ENCODE assay signal across 17 mouse cellular contexts in the genomic region with DNA sequence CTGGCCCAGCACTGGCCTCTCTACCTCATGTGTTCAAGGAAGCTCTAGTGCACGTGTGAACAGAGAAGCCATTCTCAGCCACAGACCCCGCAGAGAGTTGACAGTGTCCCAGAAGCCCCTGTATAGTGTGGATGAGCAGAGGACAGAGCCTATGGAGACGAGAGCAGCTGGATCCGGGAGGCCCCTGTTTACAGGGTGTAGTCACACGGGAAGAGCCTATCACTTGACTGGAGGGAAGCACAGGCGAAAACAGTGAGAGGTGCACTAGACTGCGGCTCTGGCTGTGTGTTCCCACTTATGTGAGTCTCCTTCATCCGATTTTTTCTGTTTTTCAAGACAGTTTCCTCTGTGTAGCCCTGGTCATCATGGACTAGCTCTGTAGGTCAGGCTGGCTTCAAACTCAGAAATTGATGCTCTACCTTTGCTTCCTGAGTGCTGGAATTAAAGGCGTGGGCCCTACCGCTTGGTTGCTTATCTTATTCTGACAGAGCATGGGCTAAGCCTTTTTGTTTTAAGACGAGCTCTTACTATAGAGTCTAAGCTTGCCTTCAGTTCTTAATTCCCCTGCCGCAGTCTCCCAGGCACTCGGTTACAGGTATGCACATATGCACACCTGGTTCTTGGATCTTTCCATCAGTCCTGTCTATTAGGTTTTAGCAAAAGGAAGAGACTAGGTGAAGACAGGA.
"Had no signal": no experiment of that assay in that cellular context is flagged by ENCODE, and none has a peak within 500 bp of the region (broad histone marks: within the 10 kb centered on the region; RNA-seq: fewer than 3 reads in every experiment).

No protein-coding gene starts in this region.

- H3K27ac ChIP-seq: intestine, embryonic 15.5 days; limb, embryonic 12.5 days; limb, embryonic 15.5 days; midbrain, embryonic 12.5 days; midbrain, embryonic 15.5 days had no signal

- DNase-seq: kidney, adult 11 months; kidney, adult 8-10 months; kidney, postnatal 14 days; kidney, postnatal 4 days; left cerebral cortex, postnatal 4 days; lung, adult 2 months; lung, postnatal 14 days; lung, postnatal 4 days; retina, postnatal 1 day; right cerebral cortex, postnatal 25 days; thymus, adult 18-20 months had no signal

- H3K4me2 ChIP-seq: intestine, embryonic 15.5 days; limb, embryonic 12.5 days; limb, embryonic 15.5 days; midbrain, embryonic 12.5 days; midbrain, embryonic 15.5 days had no signal

- H3K4me3 ChIP-seq: intestine, embryonic 15.5 days; limb, embryonic 12.5 days; limb, embryonic 15.5 days; midbrain, embryonic 12.5 days; midbrain, embryonic 15.5 days; myocyte had no signal

- ATAC-seq: intestine, embryonic 15.5 days; midbrain, embryonic 15.5 days had no signal

- H3K9ac ChIP-seq: intestine, embryonic 15.5 days; limb, embryonic 12.5 days; limb, embryonic 15.5 days; midbrain, embryonic 12.5 days; midbrain, embryonic 15.5 days had no signal

- H3K9me3 ChIP-seq: intestine, embryonic 15.5 days; limb, embryonic 12.5 days; limb, embryonic 15.5 days; midbrain, embryonic 12.5 days; midbrain, embryonic 15.5 days had no signal

- H3K27me3 ChIP-seq: intestine, embryonic 15.5 days; limb, embryonic 12.5 days; limb, embryonic 15.5 days; midbrain, embryonic 12.5 days; midbrain, embryonic 15.5 days had no signal

- H3K36me3 ChIP-seq: midbrain, embryonic 12.5 days; midbrain, embryonic 15.5 days had no signal

- H3K4me1 ChIP-seq: intestine, embryonic 15.5 days had no signal
